Mouse (Mus musculus) mesoderm, embryonic 11.5 days (tissue): ENCODE measurements around the gene Trp53.
A peak's percentile ranks its signal among the peaks of the same experiment; 100 is the strongest.

Source experiments
- DNase-seq: peaks from one replicate; pipeline ENCODE4 v3.0.0-alpha.2; 2012; ENCODE audit warnings: low read depth, low spot score

The Trp53 gene

DNA sequence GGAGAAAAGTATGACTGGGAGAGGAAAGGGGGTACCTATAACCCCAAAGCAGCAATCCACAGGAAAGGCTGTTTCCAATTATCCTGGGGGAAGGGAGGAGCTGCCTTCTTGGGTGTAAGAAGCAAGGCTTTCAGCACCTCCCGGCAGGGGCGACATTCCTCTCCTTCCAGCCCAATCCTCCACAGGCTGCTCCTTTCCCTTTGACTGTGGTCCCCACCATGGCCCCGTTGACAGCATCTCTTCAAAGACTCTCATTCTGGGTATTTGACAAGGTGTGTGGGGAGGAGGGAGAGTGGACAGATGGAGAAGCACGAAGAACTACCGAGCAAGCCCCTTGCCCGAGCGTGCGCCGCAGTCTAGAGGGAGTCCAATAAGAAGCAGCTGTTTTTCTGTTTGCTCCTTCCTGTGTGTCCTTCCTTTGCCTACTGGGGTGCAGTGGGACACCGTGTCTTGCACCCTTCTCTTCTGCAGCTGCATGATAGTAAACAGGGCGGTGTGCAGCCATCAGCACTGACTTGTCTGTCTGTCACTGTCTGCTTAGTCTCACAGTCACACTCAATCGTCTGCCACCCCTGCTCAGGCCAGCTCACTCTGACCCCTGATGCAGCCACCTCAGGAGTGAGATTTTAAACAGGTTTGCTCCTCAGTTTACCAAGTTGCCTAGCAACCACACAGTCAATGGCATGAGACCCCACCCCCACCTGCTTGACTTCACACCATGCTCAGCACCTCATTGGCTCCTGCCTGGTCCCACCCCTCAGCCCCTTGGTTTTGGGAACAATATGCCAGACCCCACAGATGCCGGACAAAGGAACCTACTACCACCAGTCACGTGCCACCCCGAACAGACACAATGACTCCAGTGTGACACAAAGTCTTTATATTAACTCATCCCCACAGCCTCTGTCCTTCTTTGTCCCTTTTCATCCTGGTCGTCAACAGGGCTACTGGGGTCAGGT lies 19.0 kb upstream of the Trp53 start:
- DNase-seq: peak; percentile 74

DNA sequence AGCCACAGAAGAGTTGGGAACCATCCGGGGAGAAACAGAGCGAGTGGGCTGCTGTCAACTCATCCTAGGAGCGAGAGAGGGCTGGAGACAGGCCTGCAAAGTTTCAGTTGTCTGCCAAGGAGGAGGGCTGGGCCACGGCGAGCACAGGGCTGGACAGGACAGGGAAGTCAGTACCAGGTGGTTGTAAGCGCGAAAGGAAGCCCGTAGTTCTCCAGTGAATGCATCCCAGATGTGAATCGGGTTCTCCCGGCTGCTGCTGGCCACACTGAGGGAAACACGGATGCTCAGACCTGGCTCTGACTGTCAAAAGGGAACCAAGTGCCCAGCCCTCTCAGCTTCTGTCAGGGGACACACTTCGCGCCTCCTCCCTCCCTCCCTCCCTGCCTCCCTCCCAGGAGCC lies 16.8 kb upstream of the Trp53 start:
- DNase-seq: no peak

DNA sequence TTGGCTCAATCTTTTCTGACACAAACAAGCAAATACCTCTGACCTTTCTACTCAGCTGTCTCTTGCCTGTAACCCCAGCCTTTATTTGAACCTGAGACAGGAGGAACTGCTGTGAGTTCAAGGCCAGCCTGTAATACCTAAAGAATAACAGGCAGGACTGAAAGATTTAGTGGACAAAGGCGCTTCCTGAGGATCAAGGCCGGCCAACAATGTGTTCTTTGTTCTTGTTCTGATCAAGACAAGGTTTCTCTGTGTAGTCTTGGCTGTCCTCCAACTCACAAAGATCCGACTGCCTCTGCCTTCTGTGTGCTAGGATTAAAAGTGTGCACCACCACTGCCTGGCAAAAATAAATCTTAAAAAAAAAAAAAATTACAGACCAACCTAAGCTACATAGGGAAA lies 15.8 kb upstream of the Trp53 start:
- no peak for DNase-seq

DNA sequence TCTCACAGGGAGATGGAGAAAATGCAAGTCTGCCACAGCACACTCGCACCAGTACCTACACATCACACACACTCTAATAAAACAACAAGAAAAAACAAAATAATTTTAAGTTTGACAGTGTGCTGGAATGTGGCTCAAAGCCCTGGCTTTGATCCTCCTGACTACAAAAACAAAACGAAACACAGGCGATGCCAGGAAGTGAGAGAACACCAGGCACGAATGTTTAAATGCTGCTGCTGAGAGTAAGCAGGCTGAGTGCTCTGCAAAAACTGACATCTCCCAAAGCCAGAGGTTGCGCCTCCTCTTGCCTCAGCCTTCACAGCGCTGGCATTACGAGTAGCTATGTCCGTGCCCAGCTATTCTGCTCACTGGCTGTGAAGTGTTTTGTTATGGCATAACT lies 15.0 kb upstream of the Trp53 start:
- DNase-seq: no peak

DNA sequence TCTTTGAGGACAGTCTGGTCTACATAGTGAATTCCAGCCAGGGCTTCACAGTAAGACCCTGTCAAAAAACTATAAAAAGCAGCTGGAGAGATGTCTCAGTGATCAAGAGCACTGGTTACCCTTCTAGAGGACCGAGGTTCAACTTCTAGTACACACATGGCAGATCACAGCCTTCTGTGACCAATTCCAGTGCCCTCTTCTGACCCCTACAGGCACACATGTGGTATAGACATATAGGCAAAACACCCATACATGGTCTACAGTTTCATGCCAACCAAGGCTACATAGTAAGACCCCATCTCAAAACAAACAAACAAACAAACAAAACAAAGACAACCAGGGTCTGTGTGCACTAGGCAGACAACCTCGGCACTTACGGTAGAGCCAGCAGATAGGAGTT lies 4.9 kb upstream of the Trp53 start:
- peak; percentile 56 for DNase-seq

DNA sequence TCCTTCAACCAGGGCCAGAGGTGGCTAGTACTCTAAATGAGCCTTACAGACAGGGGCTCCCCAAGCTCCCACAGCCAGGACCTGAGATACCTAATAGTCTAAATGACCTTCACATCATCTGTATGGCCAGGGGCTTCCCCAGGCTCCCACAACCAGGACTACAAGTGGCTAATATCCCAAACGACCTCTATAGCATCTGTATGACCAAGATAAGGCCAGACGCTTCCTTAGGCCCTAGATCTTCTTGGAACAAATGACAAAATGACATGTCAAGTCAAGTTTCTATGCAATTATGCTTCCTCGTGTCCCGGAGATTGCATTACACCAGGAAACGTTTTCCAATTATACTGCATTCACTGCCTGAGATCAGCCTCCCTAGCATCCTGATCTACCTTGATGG lies 3.9 kb upstream of the Trp53 start:
- DNase-seq: no peak

DNA sequence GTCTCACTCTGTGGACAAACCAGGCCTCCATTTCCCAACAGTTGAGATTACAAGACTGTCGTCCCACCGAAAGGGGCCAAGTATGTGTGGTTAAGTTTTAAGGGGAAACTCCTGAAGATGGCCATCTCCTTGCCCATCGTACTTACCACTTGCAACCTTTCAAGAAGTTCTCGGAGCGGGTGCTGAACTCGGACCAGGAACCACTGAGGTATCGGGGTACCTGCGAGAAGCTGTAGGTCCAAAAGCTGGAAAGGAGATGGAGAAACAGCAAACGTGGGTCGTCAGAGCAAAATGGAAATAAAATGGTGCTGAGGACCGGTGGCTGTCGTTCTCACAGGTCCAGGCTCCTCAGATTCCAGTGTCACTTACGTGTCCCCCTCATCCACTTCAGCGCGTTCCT lies 1.9 kb upstream of the Trp53 start:
- no peak for DNase-seq

DNA sequence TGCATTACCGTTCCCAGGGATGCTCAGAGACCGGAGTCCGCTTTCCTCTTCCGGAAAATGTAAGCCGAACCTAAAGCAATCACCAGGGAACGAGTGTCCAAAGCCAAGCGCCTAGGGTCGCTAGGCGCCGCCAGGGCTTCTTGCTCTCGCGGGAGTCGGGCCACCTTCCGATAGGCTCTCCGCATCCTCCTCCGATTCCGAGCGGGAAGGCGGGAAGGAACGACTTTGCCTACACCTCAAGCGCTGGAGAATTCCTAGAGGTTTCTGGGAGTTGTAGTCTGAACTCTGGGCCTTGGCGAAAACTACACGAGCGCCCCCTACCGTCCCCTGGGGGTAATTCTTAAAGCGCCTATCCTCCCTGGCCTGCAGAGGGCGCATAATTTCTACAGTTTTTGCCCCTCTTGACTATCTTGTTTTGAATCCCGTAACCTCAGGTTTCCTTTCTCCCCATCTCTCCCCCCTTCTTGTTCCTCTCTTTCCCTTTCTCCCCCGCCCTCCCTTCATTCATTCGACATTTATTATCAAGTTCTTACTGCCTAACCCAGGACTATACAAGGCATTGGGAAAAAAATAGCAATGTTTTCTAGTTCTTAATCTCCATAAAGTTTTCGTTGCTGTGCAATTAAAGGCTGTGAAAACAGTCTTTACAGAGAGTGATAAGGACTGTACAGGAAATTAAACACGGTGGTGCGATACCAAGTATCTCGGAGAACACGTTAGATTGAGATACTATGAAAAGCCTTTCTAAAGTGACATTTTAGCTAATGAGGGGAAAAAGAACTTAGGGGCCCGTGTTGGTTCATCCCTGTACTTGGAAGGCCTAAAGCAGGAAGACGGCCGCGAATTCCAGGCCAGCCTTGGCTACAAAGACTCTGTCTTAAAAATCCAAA lies 786 bp upstream of the Trp53 start:
- DNase-seq: peak; percentile 99

DNA sequence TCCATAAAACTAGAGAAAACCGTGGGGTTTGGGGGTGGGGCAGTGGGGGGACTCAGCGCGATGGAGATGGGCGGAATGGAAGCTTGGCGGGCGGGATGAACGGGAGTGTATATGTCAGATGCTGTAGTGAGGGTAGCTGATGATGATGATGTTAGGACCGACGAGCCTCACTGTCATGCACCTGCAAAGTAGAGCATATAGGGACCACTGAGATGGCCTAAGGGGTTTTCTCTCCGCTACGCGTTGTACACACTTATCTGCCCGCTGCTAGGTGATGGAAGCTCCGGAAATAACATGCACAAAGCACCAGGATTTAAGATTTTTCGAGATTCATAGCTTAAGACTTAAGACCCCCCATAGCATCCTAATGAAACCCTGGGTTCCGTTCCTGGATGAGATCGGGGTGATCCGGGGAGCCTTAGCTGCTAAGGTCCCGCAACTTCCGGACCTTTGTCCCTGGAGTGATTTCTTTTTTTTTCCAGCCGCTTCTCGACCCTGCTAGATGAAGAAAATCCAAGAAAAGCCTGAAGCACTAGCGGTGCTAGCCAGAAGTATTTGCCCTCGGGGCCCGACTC lies 500 bp downstream of the Trp53 start:
- DNase-seq: no peak

DNA sequence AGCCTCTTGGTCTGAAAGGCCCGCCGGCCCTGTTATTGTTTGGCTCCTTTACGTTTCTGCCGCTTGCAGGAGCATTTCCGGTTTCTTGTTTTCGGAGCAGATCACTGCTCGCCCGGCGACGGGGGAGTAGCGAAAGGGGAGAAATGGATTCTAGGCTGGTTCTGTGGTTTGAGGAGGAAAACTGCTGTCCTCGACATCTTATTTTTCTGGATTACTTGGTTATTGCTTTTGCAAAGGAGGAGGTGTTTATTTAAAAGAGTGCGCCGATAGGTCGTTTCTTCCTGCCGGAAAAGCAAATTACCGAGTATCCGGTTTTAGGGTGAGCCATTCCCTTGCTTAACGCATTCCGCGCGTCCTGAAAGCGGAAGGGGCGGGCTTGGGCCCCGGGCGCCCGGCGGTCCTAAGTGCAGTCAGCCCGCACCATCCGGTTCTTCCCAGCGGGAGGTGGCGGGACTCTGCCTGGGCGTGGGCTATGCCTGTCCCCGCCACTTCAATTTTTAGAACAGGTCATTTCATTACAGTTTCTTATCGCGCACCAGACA lies 1.1 kb downstream of the Trp53 start:
- peak; percentile 95 for DNase-seq

DNA sequence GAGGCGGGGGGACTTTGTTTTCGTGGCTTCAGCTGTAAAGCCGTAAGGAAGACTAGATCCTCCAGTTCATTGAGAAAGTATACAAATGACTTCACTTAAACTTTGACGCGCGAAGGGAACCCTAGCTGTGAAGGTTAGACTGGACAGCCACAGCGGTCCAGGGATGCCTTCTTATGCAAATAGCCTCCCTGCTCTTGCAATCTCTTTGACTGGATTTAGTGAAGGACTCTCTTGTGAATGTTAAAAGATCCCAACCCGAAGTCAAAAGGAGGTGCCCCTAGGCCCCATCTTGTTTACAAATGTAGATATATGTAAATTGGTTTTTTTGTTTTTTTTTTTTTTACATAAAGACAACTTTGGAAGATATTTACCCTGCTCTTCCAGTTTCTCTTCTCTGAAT lies 1.7 kb downstream of the Trp53 start:
- no peak for DNase-seq

DNA sequence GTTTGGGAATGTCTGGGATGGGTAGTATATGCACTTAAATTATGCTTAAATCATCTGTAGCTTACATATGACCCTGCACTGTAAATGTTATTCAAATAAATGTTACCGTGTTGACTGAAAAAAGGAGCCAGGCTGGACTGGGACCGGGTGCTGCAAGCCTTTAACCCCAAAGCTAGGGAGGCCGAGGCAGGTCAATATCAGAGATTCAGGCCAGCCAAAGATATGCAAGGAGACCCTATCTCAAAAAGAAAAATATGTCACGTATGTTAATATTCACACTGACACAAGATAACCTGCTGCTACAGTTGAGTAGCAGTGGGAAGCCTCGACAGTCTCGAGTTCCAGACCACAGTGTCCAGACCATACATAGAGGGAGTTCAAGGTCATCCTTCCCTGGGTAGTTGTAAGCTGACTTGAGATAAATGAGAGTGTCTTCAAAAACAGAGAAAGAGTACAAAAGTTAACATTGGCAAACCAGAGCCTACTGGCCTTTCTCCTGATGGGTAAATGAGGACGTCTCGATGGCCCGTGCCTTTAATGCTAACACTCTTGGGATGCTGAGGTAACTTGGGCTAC lies 2.2 kb downstream of the Trp53 start:
- no peak for DNase-seq

DNA sequence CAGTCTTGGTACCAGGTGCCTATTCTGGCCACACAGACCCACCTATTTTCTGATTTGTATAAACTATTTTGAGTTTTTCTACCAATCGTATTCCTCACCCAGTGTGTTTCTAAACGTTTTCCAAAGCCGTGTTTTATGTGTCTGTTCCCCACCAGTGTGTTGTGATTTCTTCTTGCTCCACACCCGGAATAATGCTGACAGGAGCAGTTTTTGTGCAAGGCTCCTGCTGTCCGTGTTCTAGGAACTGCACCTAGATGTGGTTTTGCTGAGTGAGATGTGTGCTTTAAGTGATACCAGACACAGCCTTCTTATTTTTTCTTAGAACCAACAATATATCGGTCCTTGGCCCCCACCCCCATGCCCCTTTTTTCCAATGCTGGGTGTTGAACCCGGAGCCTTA lies 3.8 kb downstream of the Trp53 start:
- no peak for DNase-seq

DNA sequence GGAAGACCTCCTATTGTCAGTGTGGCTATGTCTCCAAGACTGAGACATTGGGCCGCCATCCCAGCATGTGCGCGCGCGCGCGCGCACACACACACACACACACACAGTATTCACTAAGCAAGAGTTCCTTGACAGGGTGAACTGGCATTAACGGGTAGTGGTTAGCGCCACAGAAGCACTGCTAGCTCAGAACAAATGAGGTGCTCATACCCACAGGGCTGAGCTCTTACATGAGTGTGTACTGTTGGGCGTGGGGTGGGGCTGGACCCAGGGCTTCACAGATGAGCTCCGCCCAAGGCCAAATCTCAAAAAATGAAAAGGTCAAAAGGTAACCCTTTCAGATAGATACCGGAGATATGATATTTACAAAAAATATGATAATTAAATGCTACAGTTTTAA lies 4.8 kb downstream of the Trp53 start:
- no peak for DNase-seq

DNA sequence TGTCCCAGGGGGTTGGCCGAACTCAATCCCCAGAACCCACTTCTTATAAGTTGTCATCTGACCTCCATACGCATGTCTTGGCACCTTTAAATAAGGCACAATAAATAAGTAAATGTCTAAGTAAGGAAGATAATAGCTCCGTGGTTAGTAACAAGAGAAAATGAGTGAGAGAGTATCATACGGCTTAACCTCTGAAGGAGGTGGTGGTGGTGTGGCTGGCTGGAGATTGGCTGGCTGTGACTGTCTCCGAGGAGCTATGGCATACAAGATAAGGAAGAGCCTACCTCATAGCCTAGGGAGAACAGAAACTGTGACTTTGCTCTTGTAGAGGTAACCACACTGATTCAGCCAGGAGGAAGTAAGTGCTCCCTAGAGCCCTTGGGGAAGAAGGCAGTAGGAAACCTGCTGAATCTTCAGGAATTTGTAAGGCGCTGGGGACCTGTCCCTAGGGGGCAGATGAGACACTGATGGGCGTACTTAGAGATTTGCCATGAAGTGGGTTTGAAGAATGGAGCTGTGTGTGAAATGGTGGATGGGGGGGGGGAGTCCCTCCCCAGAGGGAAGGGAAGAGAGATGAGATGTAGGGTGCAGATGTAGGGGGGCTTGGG lies 5.7 kb downstream of the Trp53 start:
- DNase-seq: no peak

DNA sequence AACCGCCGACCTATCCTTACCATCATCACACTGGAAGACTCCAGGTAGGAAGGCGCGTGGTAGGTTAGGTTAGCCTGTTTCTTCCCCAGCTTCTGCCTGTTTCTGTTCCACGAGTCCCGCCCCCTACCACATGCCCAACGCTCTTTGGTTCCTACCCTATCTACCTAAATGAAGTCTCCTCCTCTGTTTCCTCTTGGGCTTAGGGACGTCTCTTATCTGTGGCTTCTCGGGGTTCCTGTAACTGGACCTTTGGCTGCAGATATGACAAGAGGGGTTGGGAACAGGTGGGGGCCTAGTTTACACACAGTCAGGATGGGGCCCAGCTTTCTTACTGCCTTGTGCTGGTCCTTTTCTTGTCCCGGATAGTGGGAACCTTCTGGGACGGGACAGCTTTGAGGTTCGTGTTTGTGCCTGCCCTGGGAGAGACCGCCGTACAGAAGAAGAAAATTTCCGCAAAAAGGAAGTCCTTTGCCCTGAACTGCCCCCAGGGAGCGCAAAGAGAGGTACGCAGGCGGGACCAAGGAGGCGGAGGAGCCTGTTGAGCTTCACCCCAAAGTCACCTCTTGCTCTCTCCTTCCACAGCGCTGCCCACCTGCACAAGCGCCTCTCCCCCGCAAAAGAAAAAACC lies 9.2 kb downstream of the Trp53 start:
- DNase-seq: no peak

DNA sequence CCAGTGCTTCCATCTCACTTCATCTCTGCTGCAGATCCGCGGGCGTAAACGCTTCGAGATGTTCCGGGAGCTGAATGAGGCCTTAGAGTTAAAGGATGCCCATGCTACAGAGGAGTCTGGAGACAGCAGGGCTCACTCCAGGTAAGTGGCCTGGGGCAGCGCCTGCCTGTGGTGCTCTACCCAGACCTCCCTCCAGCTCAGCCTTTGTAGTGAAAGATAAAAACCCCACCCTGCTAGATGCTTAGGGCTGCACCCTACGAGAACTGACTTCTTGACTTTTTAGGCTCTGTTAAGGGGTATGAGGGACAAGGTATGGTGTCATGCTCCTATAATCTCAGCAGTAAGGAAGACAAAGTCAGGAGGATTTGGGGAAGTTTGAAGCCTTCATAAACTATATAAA lies 10.5 kb downstream of the Trp53 start:
- no peak for DNase-seq

DNA sequence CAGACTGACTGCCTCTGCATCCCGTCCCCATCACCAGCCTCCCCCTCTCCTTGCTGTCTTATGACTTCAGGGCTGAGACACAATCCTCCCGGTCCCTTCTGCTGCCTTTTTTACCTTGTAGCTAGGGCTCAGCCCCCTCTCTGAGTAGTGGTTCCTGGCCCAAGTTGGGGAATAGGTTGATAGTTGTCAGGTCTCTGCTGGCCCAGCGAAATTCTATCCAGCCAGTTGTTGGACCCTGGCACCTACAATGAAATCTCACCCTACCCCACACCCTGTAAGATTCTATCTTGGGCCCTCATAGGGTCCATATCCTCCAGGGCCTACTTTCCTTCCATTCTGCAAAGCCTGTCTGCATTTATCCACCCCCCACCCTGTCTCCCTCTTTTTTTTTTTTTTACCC lies 11.3 kb downstream of the Trp53 start:
- DNase-seq: no peak

DNA sequence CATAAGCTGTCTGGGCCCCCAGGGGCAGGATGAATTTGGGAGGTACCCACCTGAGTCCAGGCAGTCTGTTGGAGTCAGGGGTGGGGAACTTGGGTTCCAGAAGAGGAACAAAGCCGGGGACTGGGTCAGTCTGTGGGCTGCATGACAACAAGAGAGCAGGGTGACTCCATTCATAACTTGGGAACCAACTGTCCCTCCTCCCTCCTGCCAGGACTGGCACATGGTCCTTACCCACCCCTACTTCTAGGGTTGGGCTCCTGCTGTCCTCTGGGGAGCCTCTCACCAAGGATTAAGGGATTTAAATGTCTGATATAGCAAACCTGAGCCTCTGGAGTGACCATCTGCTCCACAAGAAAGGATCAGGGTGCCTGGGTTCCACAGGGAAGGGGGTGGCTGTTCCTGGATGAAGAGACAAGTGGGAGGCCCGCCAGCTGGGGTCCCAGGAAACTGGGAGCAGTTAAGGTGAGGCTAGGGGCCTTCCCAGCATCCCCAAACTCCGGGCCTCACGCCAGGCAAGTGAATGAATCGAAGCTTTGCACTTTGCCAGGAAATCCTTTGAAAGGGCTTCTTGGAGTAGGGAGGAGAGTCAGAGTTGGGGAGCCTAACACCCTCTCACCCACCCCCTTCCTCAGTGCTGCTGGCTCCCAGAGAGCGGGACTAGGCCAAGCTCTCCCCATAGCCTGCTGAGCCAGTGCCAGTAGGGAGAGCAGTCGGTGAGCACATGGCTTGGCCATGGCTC lies 11.9 kb downstream of the Trp53 start:
- no peak for DNase-seq

DNA sequence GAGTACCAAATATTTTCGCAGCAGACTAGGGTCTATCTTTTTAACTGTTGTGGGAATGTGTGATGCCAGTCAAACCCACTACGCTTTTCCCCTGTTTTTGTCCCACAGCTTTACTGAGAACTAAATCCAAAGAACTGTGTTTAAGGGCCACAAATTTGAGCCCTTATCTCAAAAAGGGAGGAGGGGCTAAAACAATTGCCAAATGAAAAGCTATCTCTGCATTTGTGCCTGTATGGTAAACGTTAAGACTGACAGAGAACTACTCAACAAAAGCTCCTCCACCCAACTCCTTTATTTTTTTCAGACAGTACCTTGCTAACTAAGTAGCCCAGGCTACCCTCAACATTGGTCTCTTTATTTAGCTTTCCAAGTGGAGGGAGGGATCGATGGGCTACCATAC lies 12.6 kb downstream of the Trp53 start:
- DNase-seq: no peak
